Mouse (Mus musculus): Measurements from ENCODE around the gene Trpc7.

- no peak for TF ChIP-seq CTCF (IDR thresholded peaks at IDR 0.05; ENCODE audit: extremely low read depth, insufficient read length, insufficient replicate concordance, low read depth, low read length)
- no peak for TF ChIP-seq POLR2A (IDR thresholded peaks at IDR 0.05; ENCODE audit: low read depth, low read length)
Measured at GRCm38 (mm10) chr13:56740496-56740895, 155.3 kb downstream of the Trpc7 start.
